Mouse (Mus musculus): ENCODE data around the gene Col4a5.
A peak's percentile ranks its signal among the peaks of the same experiment; 100 is the strongest.

Gene Col4a5

GRCm38 (mm10) chrX:141475110-141475509, at the start of gene Col4a5:
Col4a5 (plus strand) TSS chrX:141475385.
- peak in 1 of 2 experiments; percentile 5 for DNase-seq (ENCODE audit: low spot score in 2 of 2)

- DNase-seq (ENCODE audit: low spot score in 2 of 2): no peak
Observed at GRCm38 (mm10) chrX:141436780-141437179, 38.4 kb upstream of the Col4a5 start.

GRCm38 (mm10) chrX:141439423-141439822, 35.8 kb upstream of the Col4a5 start:
- DNase-seq (ENCODE audit: low spot score in 2 of 2): no peak

- no peak for DNase-seq (ENCODE audit: low spot score in 2 of 2)
Observed at GRCm38 (mm10) chrX:141447936-141448335, 27.2 kb upstream of the Col4a5 start.

GRCm38 (mm10) chrX:141473470-141474302, 1.5 kb upstream of the Col4a5 start, which contains the start of gene Col4a6:
Col4a6 (minus strand) TSS chrX:141474076.
- DNase-seq (ENCODE audit: low spot score in 2 of 2): no peak

- no peak for DNase-seq (ENCODE audit: low spot score in 2 of 2)
Observed at GRCm38 (mm10) chrX:141475566-141476327, 562 bp downstream of the Col4a5 start.

- DNase-seq (ENCODE audit: low spot score in 2 of 2): no peak
Observed at GRCm38 (mm10) chrX:141494545-141494944, 19.4 kb downstream of the Col4a5 start.

GRCm38 (mm10) chrX:141503125-141503524, 27.9 kb downstream of the Col4a5 start:
- no peak for DNase-seq (ENCODE audit: low spot score in 2 of 2)

- no peak for DNase-seq (ENCODE audit: low spot score in 2 of 2)
Observed at GRCm38 (mm10) chrX:141533447-141533846, 58.3 kb downstream of the Col4a5 start.

- no peak for DNase-seq (ENCODE audit: low spot score in 2 of 2)
Observed at GRCm38 (mm10) chrX:141547471-141547870, 72.3 kb downstream of the Col4a5 start.

GRCm38 (mm10) chrX:141590242-141590641, 115.1 kb downstream of the Col4a5 start:
- peak in 1 of 2 experiments; percentile 5 for DNase-seq (ENCODE audit: low spot score in 2 of 2)

- DNase-seq (ENCODE audit: low spot score in 2 of 2): no peak
Observed at GRCm38 (mm10) chrX:141721725-141722124, 246.5 kb downstream of the Col4a5 start.

- DNase-seq (ENCODE audit: low spot score in 2 of 2): no peak
Observed at GRCm38 (mm10) chrX:141723936-141724335, 248.8 kb downstream of the Col4a5 start.

- DNase-seq (ENCODE audit: low spot score in 2 of 2): no peak
Observed at GRCm38 (mm10) chrX:141724391-141724891, 249.3 kb downstream of the Col4a5 start.

GRCm38 (mm10) chrX:141724937-141725918, 250.0 kb downstream of the Col4a5 start, which contains the start of gene Irs4:
Irs4 (minus strand) TSS chrX:141725263.
- DNase-seq (ENCODE audit: low spot score in 2 of 2): no peak

- DNase-seq (ENCODE audit: low spot score in 2 of 2): no peak
Observed at GRCm38 (mm10) chrX:141729570-141729969, 254.4 kb downstream of the Col4a5 start.
